Mouse (Mus musculus) C2C12 (cell line): ENCODE data around the gene A630023A22Rik. TPM values are rescaled to one million over a fixed set of nuclear protein-coding genes. Genes with fewer than 3 reads are reported as not detected.

Experiments
- H3K27me3 ChIP-seq: one replicate; pipeline ENCODE4 v1.6.1; 2011; ENCODE audit not compliant: control insufficient read depth, insufficient read depth, insufficient read length
- H3K36me3 ChIP-seq: one replicate; pipeline ENCODE4 v1.6.1; 2011; ENCODE audit not compliant: control insufficient read depth, insufficient read depth
- H3K4me3 ChIP-seq: one replicate; pipeline ENCODE4 v1.5.1; 2011; ENCODE audit warnings: mild to moderate bottlenecking, control low read depth; ENCODE audit not compliant: poor library complexity, insufficient read depth, severe bottlenecking
- H3K79me2 ChIP-seq: one replicate; pipeline ENCODE4 v1.6.1; 2011; ENCODE audit not compliant: control insufficient read depth, insufficient read depth
- H3K79me3 ChIP-seq: one replicate; pipeline ENCODE4 v1.6.1; 2011; ENCODE audit warnings: low read depth, control low read depth
- H3ac ChIP-seq: one replicate; pipeline ENCODE3; 2011; ENCODE audit warnings: low read depth; ENCODE audit not compliant: control insufficient read depth, insufficient read length
- CEBPB ChIP-seq: IDR thresholded peaks from one replicate; pipeline ENCODE4 v1.6.1; 2011; ENCODE audit warnings: low read depth, mild to moderate bottlenecking, control low read depth, moderate library complexity
- CTCF ChIP-seq: IDR thresholded peaks from one replicate; pipeline ENCODE4 v1.5.1; 2011; ENCODE audit not compliant: control insufficient read depth, insufficient read depth, insufficient read length
- FOSL1 ChIP-seq: IDR thresholded peaks from one replicate; pipeline ENCODE4 v1.8.0; 2011; ENCODE audit warnings: mild to moderate bottlenecking, low read length; ENCODE audit not compliant: poor library complexity, insufficient read depth, severe bottlenecking
- MAX ChIP-seq: IDR thresholded peaks from one replicate; pipeline ENCODE4 v1.6.1; 2011; ENCODE audit warnings: mild to moderate bottlenecking, control low read depth
- MYOD1 ChIP-seq: IDR thresholded peaks from one replicate; pipeline ENCODE4 v1.6.1; 2011; ENCODE audit warnings: low read depth; ENCODE audit not compliant: control insufficient read depth, insufficient read length
- MYOG ChIP-seq: IDR thresholded peaks from one replicate; pipeline ENCODE4 v1.6.1; 2011; ENCODE audit not compliant: control insufficient read depth, insufficient read length; ENCODE audit errors: extremely low read depth
- USF1 ChIP-seq: IDR thresholded peaks from one replicate; pipeline ENCODE4 v1.6.1; 2011; ENCODE audit warnings: low read depth, mild to moderate bottlenecking, control low read depth, moderate library complexity
- polyA plus RNA-seq: library from polyadenylated mRNA; unstranded; fragments of >200 nt; fragmentation: generic; extraction: Trizol; gene quantifications from one replicate; pipeline ENCODE4 v1.2.1, GENCODE M21; 2012; ENCODE audit warnings: missing spikeins

Gene A630023A22Rik
- polyA plus RNA-seq, 1 experiment, result 0.59 TPM

GRCm38 (mm10) chr14:34092856-34093255 is 9.7 kb downstream of the A630023A22Rik start:
- Histone ChIP-seq H3K79me3 (peaks cover 7% of the 10 kb centered on the region), H3K27me3 (no peaks in the 10 kb centered on the region), H3ac (no peak overlapping the region)

GRCm38 (mm10) chr14:34091475-34091874 is 11.1 kb downstream of the A630023A22Rik start:
- Histone ChIP-seq H3ac (no peak overlapping the region), H3K79me2 (peaks cover 26% of the 10 kb centered on the region), H3K4me3 (no peak overlapping the region), H3K27me3 (no peaks in the 10 kb centered on the region), H3K79me3 (peaks cover 7% of the 10 kb centered on the region), H3K36me3 (peaks cover 23% of the 10 kb centered on the region)
- no peak for TF ChIP-seq FOSL1
- no peak for TF ChIP-seq MYOG
- TF ChIP-seq CEBPB, result no peak
- TF ChIP-seq CTCF, result no peak
- no peak for TF ChIP-seq MYOD1
- no peak for TF ChIP-seq MAX
- no peak for TF ChIP-seq USF1

More at GRCm38 (mm10) chr14:34092856-34093255, 9.7 kb downstream of the A630023A22Rik start:
- H3K79me2 ChIP-seq, result peaks cover 18% of the 10 kb centered on the region
- H3K36me3 ChIP-seq, result peaks cover 23% of the 10 kb centered on the region
- no peak overlapping the region for H3K4me3 ChIP-seq
- TF ChIP-seq USF1 (no peak), CTCF (no peak), MAX (no peak), CEBPB (no peak), MYOG (no peak), MYOD1 (no peak), FOSL1 (no peak)

GRCm38 (mm10) chr14:34089796-34090195 is 12.8 kb downstream of the A630023A22Rik start:
- H3K79me3 ChIP-seq, result peaks cover 9% of the 10 kb centered on the region
- no peak overlapping the region for H3ac ChIP-seq
- peaks cover 32% of the 10 kb centered on the region for H3K79me2 ChIP-seq
- peaks cover 23% of the 10 kb centered on the region for H3K36me3 ChIP-seq
- no peak overlapping the region for H3K4me3 ChIP-seq
- TF ChIP-seq MAX (peak; percentile 76), FOSL1 (peak; percentile 32), USF1 (no peak)
- H3K27me3 ChIP-seq, result no peaks in the 10 kb centered on the region

GRCm38 (mm10) chr14:34087856-34088398 is 14.6 kb downstream of the A630023A22Rik start:
- TF ChIP-seq FOSL1 (peak; percentile 55), USF1 (no peak)
- Histone ChIP-seq H3K79me2 (peaks cover 32% of the 10 kb centered on the region), H3ac (no peak overlapping the region), H3K27me3 (no peaks in the 10 kb centered on the region), H3K36me3 (peaks cover 11% of the 10 kb centered on the region), H3K4me3 (no peak overlapping the region), H3K79me3 (peaks cover 9% of the 10 kb centered on the region)

GRCm38 (mm10) chr14:34086806-34087205 is 15.7 kb downstream of the A630023A22Rik start:
- Histone ChIP-seq H3K79me2 (peaks cover 32% of the 10 kb centered on the region), H3ac (no peak overlapping the region), H3K79me3 (peaks cover 9% of the 10 kb centered on the region), H3K36me3 (peaks cover 11% of the 10 kb centered on the region), H3K4me3 (peak overlapping the region; percentile 21), H3K27me3 (no peaks in the 10 kb centered on the region)
- no peak for TF ChIP-seq CTCF
- no peak for TF ChIP-seq MYOG

- TF ChIP-seq MAX (no peak), CTCF (no peak), USF1 (no peak), FOSL1 (no peak), MYOD1 (no peak), CEBPB (no peak)
- H3K4me3 ChIP-seq, result peak within 1 kb of the TSS; percentile 21
Measured at GRCm38 (mm10) chr14:34085731-34086130, 16.8 kb downstream of the A630023A22Rik start, which contains the start of gene Anxa8. TSS of gene Anxa8 (plus strand) at chr14:34085981.

More at GRCm38 (mm10) chr14:34085731-34086130, 16.8 kb downstream of the A630023A22Rik start, which contains the start of gene Anxa8:
- no peak within 1 kb of the TSS for H3ac ChIP-seq
- no peaks in the 10 kb centered on the region for H3K27me3 ChIP-seq
- peaks cover 27% of the 10 kb centered on the region for H3K79me2 ChIP-seq
- peaks cover 9% of the 10 kb centered on the region for H3K79me3 ChIP-seq
- H3K36me3 ChIP-seq, result peaks cover 3% of the 10 kb centered on the region
